Mouse (Mus musculus): Measurements from ENCODE around the gene Baz2b. TPM values are rescaled to one million over a fixed set of nuclear protein-coding genes. Genes with fewer than 3 reads are reported as not detected.

Gene Baz2b
- polyA plus RNA-seq, 1 experiment from 2014 or later = 22.1 TPM

- no peak for ATAC-seq
- H3K4me3 ChIP-seq = no peak overlapping the region
- 72% methylated on average over 6 of the region's 6 CpGs for WGBS (ENCODE audit: insufficient replicate concordance)
- peaks cover 29% of the 10 kb centered on the region for H3K36me3 ChIP-seq
- H3K27ac ChIP-seq = no peak overlapping the region
- H3K9me3 ChIP-seq (replicated peaks) = no peaks in the 10 kb centered on the region
- H3K27me3 ChIP-seq (replicated peaks) = no peaks in the 10 kb centered on the region
- H3K4me2 ChIP-seq = no peak overlapping the region
- H3K4me1 ChIP-seq = peaks cover 57% of the 10 kb centered on the region
- no peak overlapping the region for H3K9ac ChIP-seq
Observed at GRCm38 (mm10) chr2:60217620-60218019, 8.0 kb upstream of the Baz2b start.

DNA sequence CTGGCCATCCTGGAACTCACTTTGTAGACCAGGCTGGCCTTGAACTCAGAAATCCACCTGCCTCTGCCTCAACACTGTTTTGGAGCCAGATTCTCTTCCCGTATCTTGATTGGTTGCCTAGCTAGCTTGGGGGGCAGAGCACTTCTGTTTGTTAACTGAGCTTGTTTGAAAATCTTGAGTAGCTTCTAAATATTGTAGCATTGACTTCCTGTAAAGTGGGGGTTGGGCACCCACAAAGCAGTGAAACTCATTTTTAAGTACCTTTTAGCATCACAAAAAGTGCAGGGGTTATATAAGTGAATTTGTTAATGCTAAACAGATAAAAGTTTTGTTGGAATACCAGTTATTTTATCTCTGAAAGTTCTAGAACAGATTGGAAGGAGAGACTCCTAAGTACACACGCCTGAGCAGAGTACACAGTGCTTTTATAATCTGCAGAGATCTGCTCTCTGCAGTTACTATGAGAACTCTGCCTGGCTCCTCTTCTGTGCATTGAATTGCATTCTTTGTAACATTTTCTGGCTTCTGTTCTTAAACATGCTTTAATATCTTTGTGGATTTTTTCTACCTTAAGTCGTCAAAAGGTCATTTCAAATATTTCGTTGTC, 7.0 kb upstream of the Baz2b start:
- Histone ChIP-seq H3K4me3 (no peak overlapping the region), H3K4me2 (no peak overlapping the region), H3K27ac (no peak overlapping the region), H3K4me1 (peaks cover 64% of the 10 kb centered on the region), H3K36me3 (peaks cover 32% of the 10 kb centered on the region), H3K27me3 (replicated peaks) (no peaks in the 10 kb centered on the region), H3K9ac (no peak overlapping the region), H3K9me3 (replicated peaks) (no peaks in the 10 kb centered on the region)
- WGBS (ENCODE audit: insufficient replicate concordance) = 80% methylated on average over 4 of the region's 4 CpGs
- no peak for ATAC-seq

DNA sequence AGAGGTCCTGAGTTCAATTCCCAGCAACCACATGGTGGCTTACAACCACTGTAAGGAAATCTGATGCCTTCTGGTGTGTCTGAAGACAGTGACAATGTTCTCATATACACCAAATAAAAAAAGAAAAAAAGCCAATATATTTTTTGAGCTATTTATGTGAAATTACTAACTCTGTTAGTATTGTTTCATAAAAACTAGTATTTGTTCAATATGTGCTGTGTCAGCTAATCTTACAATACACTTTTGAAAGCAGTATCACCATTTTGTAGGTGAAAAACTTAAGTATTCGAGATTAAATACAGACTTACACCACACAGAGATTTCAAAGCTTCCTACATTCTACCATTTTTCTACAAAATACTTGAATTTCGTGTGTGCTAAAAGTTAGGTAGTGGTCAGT, 5.0 kb upstream of the Baz2b start:
- ATAC-seq = no peak
- Histone ChIP-seq H3K4me1 (peaks cover 67% of the 10 kb centered on the region), H3K27me3 (replicated peaks) (no peaks in the 10 kb centered on the region), H3K4me3 (no peak overlapping the region), H3K27ac (no peak overlapping the region), H3K9ac (no peak overlapping the region), H3K4me2 (no peak overlapping the region), H3K9me3 (replicated peaks) (no peaks in the 10 kb centered on the region), H3K36me3 (peaks cover 38% of the 10 kb centered on the region)
- WGBS (ENCODE audit: insufficient replicate concordance) = 82% methylated on average over 2 of the region's 2 CpGs

GRCm38 (mm10) chr2:60212488-60212887, 2.8 kb upstream of the Baz2b start:
- no peak for ATAC-seq
- H3K36me3 ChIP-seq = peaks cover 36% of the 10 kb centered on the region
- no peak overlapping the region for H3K4me2 ChIP-seq
- H3K9me3 ChIP-seq (replicated peaks) = no peaks in the 10 kb centered on the region
- H3K9ac ChIP-seq = no peak overlapping the region
- peaks cover 72% of the 10 kb centered on the region for H3K4me1 ChIP-seq
- H3K27ac ChIP-seq = no peak overlapping the region
- no peak overlapping the region for H3K4me3 ChIP-seq
- H3K27me3 ChIP-seq (replicated peaks) = no peaks in the 10 kb centered on the region

DNA sequence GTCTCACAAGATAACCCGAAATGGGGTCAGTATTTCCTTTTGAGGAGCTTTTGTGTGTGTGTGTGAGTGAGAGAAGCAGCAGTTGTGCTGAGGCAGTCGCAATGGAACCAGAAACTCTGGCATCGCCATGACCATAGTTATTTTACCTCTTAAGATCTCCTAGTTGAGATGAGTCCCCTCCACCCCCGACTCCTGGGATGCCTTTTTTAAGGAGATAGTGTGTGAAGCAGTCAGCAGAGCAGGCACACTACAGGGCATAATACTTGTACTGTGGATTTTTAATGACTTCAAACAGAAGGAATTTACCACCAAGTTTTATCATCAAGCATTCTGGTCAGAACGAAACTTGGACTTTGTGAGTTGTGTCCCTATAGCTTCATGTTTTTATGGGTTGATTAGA, 1.2 kb upstream of the Baz2b start:
- H3K36me3 ChIP-seq = peaks cover 36% of the 10 kb centered on the region
- peak overlapping the region; percentile 92 for H3K27ac ChIP-seq
- H3K4me2 ChIP-seq = peak overlapping the region; percentile 73
- peak overlapping the region; percentile 97 for H3K9ac ChIP-seq
- H3K4me3 ChIP-seq = peak overlapping the region; percentile 98
- H3K4me1 ChIP-seq = peaks cover 61% of the 10 kb centered on the region
- WGBS (ENCODE audit: insufficient replicate concordance) = 18% methylated on average over 5 of the region's 5 CpGs
- H3K27me3 ChIP-seq (replicated peaks) = no peaks in the 10 kb centered on the region
- no peaks in the 10 kb centered on the region for H3K9me3 ChIP-seq (replicated peaks)
- ATAC-seq = 0 out of 2 replicates have a peak, but pooled peaks have one; percentile 1

- ATAC-seq = peak; percentile 63
- Histone ChIP-seq H3K4me3 (peak overlapping the region; percentile 98), H3K27ac (peak overlapping the region; percentile 92), H3K9me3 (replicated peaks) (no peaks in the 10 kb centered on the region), H3K4me1 (peaks cover 59% of the 10 kb centered on the region), H3K9ac (peak overlapping the region; percentile 97), H3K4me2 (peak overlapping the region; percentile 73), H3K27me3 (replicated peaks) (no peaks in the 10 kb centered on the region), H3K36me3 (peaks cover 37% of the 10 kb centered on the region)
- under 1% methylated on average over 34 of the region's 35 CpGs for WGBS (ENCODE audit: insufficient replicate concordance)
Observed at GRCm38 (mm10) chr2:60209122-60209611, 472 bp downstream of the Baz2b start.

GRCm38 (mm10) chr2:60205795-60206194, 3.8 kb downstream of the Baz2b start:
- Histone ChIP-seq H3K9me3 (replicated peaks) (no peaks in the 10 kb centered on the region), H3K9ac (no peak overlapping the region), H3K4me3 (no peak overlapping the region), H3K27ac (no peak overlapping the region), H3K4me1 (peaks cover 44% of the 10 kb centered on the region), H3K4me2 (no peak overlapping the region), H3K27me3 (replicated peaks) (no peaks in the 10 kb centered on the region), H3K36me3 (peaks cover 22% of the 10 kb centered on the region)
- 73% methylated on average over 6 of the region's 6 CpGs for WGBS (ENCODE audit: insufficient replicate concordance)
- ATAC-seq = no peak

- peak; percentile 38; the same call in 1 of the 2 replicates for ATAC-seq
Observed at GRCm38 (mm10) chr2:60204162-60204561, 5.5 kb downstream of the Baz2b start.

GRCm38 (mm10) chr2:60203733-60204132, 5.9 kb downstream of the Baz2b start:
- no peak for ATAC-seq

More at GRCm38 (mm10) chr2:60204162-60204561, 5.5 kb downstream of the Baz2b start:
- peaks cover 22% of the 10 kb centered on the region for H3K36me3 ChIP-seq
- no peak overlapping the region for H3K9ac ChIP-seq
- no peak overlapping the region for H3K4me3 ChIP-seq
- peaks cover 42% of the 10 kb centered on the region for H3K4me1 ChIP-seq
- H3K9me3 ChIP-seq (replicated peaks) = no peaks in the 10 kb centered on the region
- no peaks in the 10 kb centered on the region for H3K27me3 ChIP-seq (replicated peaks)
- no peak overlapping the region for H3K27ac ChIP-seq
- no peak overlapping the region for H3K4me2 ChIP-seq
- WGBS (ENCODE audit: insufficient replicate concordance) = 41% methylated on average over 6 of the region's 6 CpGs

GRCm38 (mm10) chr2:60202900-60203530, 6.6 kb downstream of the Baz2b start:
- Histone ChIP-seq H3K9me3 (replicated peaks) (no peaks in the 10 kb centered on the region), H3K4me1 (peaks cover 42% of the 10 kb centered on the region), H3K4me3 (no peak overlapping the region), H3K9ac (no peak overlapping the region), H3K27me3 (replicated peaks) (no peaks in the 10 kb centered on the region), H3K4me2 (no peak overlapping the region), H3K36me3 (peaks cover 22% of the 10 kb centered on the region), H3K27ac (no peak overlapping the region)
- no peak for ATAC-seq
- WGBS (ENCODE audit: insufficient replicate concordance) = 52% methylated on average over 8 of the region's 8 CpGs

More at GRCm38 (mm10) chr2:60203733-60204132, 5.9 kb downstream of the Baz2b start:
- H3K4me3 ChIP-seq = no peak overlapping the region
- H3K4me1 ChIP-seq = peaks cover 42% of the 10 kb centered on the region
- peaks cover 22% of the 10 kb centered on the region for H3K36me3 ChIP-seq
- H3K9ac ChIP-seq = no peak overlapping the region
- H3K4me2 ChIP-seq = no peak overlapping the region
- H3K27ac ChIP-seq = no peak overlapping the region
- 67% methylated on average over 4 of the region's 4 CpGs for WGBS (ENCODE audit: insufficient replicate concordance)
- no peaks in the 10 kb centered on the region for H3K9me3 ChIP-seq (replicated peaks)
- no peaks in the 10 kb centered on the region for H3K27me3 ChIP-seq (replicated peaks)

DNA sequence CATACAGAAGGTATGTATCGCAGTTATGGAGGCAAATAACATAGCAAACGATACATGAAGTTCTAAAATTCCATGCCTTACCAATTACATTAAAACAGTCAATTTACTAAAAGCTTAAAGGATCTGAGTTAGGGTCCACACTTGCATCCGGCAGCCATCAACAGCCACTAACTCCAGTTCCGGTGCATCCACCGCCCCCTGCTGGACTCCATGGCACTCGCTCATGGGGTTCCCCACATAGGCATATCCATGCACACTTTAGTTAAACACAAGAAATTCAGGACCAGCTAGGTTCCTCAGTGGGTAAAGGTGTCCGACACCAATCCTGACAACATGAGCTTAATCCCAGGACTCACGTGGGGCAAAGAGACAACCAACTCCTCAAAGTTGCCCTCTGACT, 9.0 kb downstream of the Baz2b start:
- no peaks in the 10 kb centered on the region for H3K9me3 ChIP-seq (replicated peaks)
- no peak overlapping the region for H3K4me2 ChIP-seq
- H3K4me3 ChIP-seq = no peak overlapping the region
- no peak overlapping the region for H3K9ac ChIP-seq
- no peak overlapping the region for H3K27ac ChIP-seq
- peaks cover 33% of the 10 kb centered on the region for H3K4me1 ChIP-seq
- no peaks in the 10 kb centered on the region for H3K27me3 ChIP-seq (replicated peaks)
- 56% methylated on average over 8 of the region's 8 CpGs for WGBS (ENCODE audit: insufficient replicate concordance)
- no peak for ATAC-seq
- H3K36me3 ChIP-seq = peaks cover 12% of the 10 kb centered on the region

DNA sequence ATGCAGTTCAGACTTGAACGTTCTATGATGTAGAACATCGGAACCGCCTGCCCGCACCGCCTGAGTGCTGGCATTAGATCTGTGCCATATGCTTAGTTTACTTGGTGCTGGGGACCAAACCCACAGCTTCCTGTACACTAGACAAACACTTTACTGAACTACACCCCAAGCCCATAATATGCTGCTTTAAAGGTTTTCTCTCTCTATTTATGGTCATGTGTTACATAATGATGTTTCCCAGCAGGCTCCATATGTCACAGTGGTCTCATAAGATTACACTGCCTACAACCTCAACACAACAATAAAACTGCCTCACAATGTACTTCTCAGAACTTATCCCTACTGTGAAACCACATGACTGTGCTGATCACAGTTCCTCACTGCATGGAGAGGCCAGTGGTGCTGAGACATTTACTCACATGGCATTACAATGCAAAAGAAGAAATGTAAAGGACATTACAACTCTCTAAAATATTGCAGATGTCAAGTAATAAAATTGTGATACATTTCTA, 9.5 kb downstream of the Baz2b start:
- Histone ChIP-seq H3K27me3 (replicated peaks) (no peaks in the 10 kb centered on the region), H3K36me3 (peaks cover 7% of the 10 kb centered on the region), H3K4me3 (no peak overlapping the region), H3K9me3 (replicated peaks) (no peaks in the 10 kb centered on the region), H3K27ac (no peak overlapping the region), H3K4me2 (no peak overlapping the region), H3K9ac (no peak overlapping the region), H3K4me1 (peaks cover 29% of the 10 kb centered on the region)
- no peak for ATAC-seq
- WGBS (ENCODE audit: insufficient replicate concordance) = 89% methylated on average over 5 of the region's 5 CpGs

All from liver, embryonic 12.5 days (tissue).